Mouse (Mus musculus) large intestine, adult 2 months (tissue): ENCODE data around the gene Klrg1. TPM values are rescaled to one million over a fixed set of nuclear protein-coding genes. Genes with fewer than 3 reads are reported as not detected.

ENCODE experiments used
- DNase-seq: peaks from one replicate; pipeline ENCODE4 v3.0.0-alpha.2; 2012; ENCODE audit warnings: low read depth, low spot score
- WGBS: fragments of 180-500 bp; shearing (Covaris S2); methylation state at CpG from one replicate; pipeline ENCODE4 v1.1.7; 2018; 5-methylcytosine and 5-hydroxymethylcytosine counted together
- polyA plus RNA-seq: library from polyadenylated mRNA; depleted of rRNA; stranded (reverse); fragments of >200 nt; gene quantifications from 2 replicates; pipeline ENCODE4 v1.2.3, GENCODE M21; 2012; rRNA removed

Klrg1 gene
- polyA plus RNA-seq = 0.58 and 0.97 TPM in 2 replicates

- WGBS = 66% methylated on average over 6 of the region's 6 CpGs
- DNase-seq = no peak
Observed at GRCm38 (mm10) chr6:122282782-122283181, at the start of gene Klrg1. Klrg1 (minus strand) TSS chr6:122282882.

- DNase-seq = no peak
- WGBS = 80% methylated on average over 6 of the region's 6 CpGs
Observed at GRCm38 (mm10) chr6:122325361-122325975, 42.8 kb upstream of the Klrg1 start.

- 89% methylated on average over 1 of the region's 1 CpGs for WGBS
Observed at GRCm38 (mm10) chr6:122318726-122319125, 36.0 kb upstream of the Klrg1 start.

GRCm38 (mm10) chr6:122310187-122310820 lies 27.6 kb upstream of the Klrg1 start:
- DNase-seq = no peak
- 13% methylated on average over 5 of the region's 5 CpGs for WGBS

More at GRCm38 (mm10) chr6:122318726-122319125, 36.0 kb upstream of the Klrg1 start:
- no peak for DNase-seq

- under 1% methylated on average over 11 of the region's 11 CpGs for WGBS
- DNase-seq = no peak
Observed at GRCm38 (mm10) chr6:122309446-122309960, 26.8 kb upstream of the Klrg1 start.

GRCm38 (mm10) chr6:122308505-122309393 lies 26.1 kb upstream of the Klrg1 start, which contains the start of gene M6pr:
M6pr (plus strand) TSS chr6:122308720.
- under 1% methylated on average over 49 of the region's 49 CpGs for WGBS
- DNase-seq = peak; percentile 94

GRCm38 (mm10) chr6:122308136-122308504 lies 25.4 kb upstream of the Klrg1 start:
- DNase-seq = no peak

GRCm38 (mm10) chr6:122306707-122307106 lies 24.0 kb upstream of the Klrg1 start:
- 78% methylated on average over 4 of the region's 4 CpGs for WGBS
- DNase-seq = no peak

More at GRCm38 (mm10) chr6:122308136-122308504, 25.4 kb upstream of the Klrg1 start:
- 71% methylated on average over 6 of the region's 6 CpGs for WGBS

- WGBS = 79% methylated on average over 12 of the region's 12 CpGs
- no peak for DNase-seq
Observed at GRCm38 (mm10) chr6:122304790-122305555, 22.3 kb upstream of the Klrg1 start.

GRCm38 (mm10) chr6:122304355-122304754 lies 21.7 kb upstream of the Klrg1 start:
- no peak for DNase-seq
- WGBS = 29% methylated on average over 6 of the region's 6 CpGs

- 78% methylated on average over 9 of the region's 9 CpGs for WGBS
- no peak for DNase-seq
Observed at GRCm38 (mm10) chr6:122303526-122303925, 20.8 kb upstream of the Klrg1 start.

- 71% methylated on average over 4 of the region's 4 CpGs for WGBS
- DNase-seq = no peak
Observed at GRCm38 (mm10) chr6:122302661-122303060, 20.0 kb upstream of the Klrg1 start.

- 67% methylated on average over 1 of the region's 1 CpGs for WGBS
- DNase-seq = no peak
Observed at GRCm38 (mm10) chr6:122302121-122302520, 19.4 kb upstream of the Klrg1 start.

- 51% methylated on average over 3 of the region's 3 CpGs for WGBS
- no peak for DNase-seq
Observed at GRCm38 (mm10) chr6:122299621-122300133, 17.0 kb upstream of the Klrg1 start.

- 55% methylated on average over 4 of the region's 4 CpGs for WGBS
- DNase-seq = no peak
Observed at GRCm38 (mm10) chr6:122298223-122298609, 15.5 kb upstream of the Klrg1 start.

- WGBS = 13% methylated on average over 25 of the region's 25 CpGs
- DNase-seq = no peak
Observed at GRCm38 (mm10) chr6:122297279-122298222, 14.9 kb upstream of the Klrg1 start.

- 39% methylated on average over 3 of the region's 3 CpGs for WGBS
- no peak for DNase-seq
Observed at GRCm38 (mm10) chr6:122296918-122297278, 14.2 kb upstream of the Klrg1 start.

- WGBS = 67% methylated on average over 9 of the region's 9 CpGs
Observed at GRCm38 (mm10) chr6:122295242-122295641, 12.6 kb upstream of the Klrg1 start.

More at GRCm38 (mm10) chr6:122295242-122295641, 12.6 kb upstream of the Klrg1 start:
- DNase-seq = no peak
